Mouse (Mus musculus) hindbrain, embryonic 14.5 days (tissue): ENCODE data around the gene Cryba1. TPM values are rescaled to one million over a fixed set of nuclear protein-coding genes. Genes with fewer than 3 reads are reported as not detected.
"Not testable (repeated sequence)": the region's sequence is repeated elsewhere in the genome, so short reads cannot be mapped to it uniquely, and the experiment has no call there.

Experiments used
- ATAC-seq: fragments of 200-750 bp; cut with Nextera tagmentation; 2 replicates; pipeline ENCODE4 v1.8.0; 2017; ENCODE audit warnings: moderate number of reproducible peaks, mild to moderate bottlenecking, moderate TSS enrichment, moderate library complexity; ENCODE audit not compliant: low FRiP score
- DNase-seq: peaks from one replicate; pipeline ENCODE4 v3.0.0-alpha.2; 2015; ENCODE audit warnings: low spot score
- H3K27ac ChIP-seq: fragments of 300-500 bp; sonication (generic); 2 replicates; pipeline ENCODE4 v1.5.1; 2014; ENCODE audit warnings: mild to moderate bottlenecking, moderate library complexity
- H3K27me3 ChIP-seq: fragments of 300-500 bp; sonication (generic); 2 replicates; pipeline ENCODE4 v1.6.1; 2014; ENCODE audit warnings: mild to moderate bottlenecking, low read length, mixed read lengths; ENCODE audit not compliant: control insufficient read depth, insufficient read depth
- H3K36me3 ChIP-seq: fragments of 300-500 bp; sonication (generic); replicated peaks from 2 replicates; pipeline ENCODE4 v1.6.1; 2014; ENCODE audit not compliant: control insufficient read depth, insufficient read depth
- H3K4me1 ChIP-seq: fragments of 300-500 bp; sonication (generic); replicated peaks from 2 replicates; pipeline ENCODE4 v1.6.1; 2014; ENCODE audit warnings: antibody characterized with exemption, low read length, mixed read lengths; ENCODE audit not compliant: control insufficient read depth, insufficient read depth
- H3K4me2 ChIP-seq: fragments of 300-500 bp; sonication (generic); replicated peaks from 2 replicates; pipeline ENCODE4 v1.6.1; 2014; ENCODE audit warnings: mild to moderate bottlenecking, moderate library complexity
- H3K4me3 ChIP-seq: fragments of 300-500 bp; sonication (generic); replicated peaks from 2 replicates; pipeline ENCODE4 v1.5.1; 2014; ENCODE audit warnings: mild to moderate bottlenecking, low read length
- H3K9ac ChIP-seq: fragments of 300-500 bp; sonication (generic); 2 replicates; pipeline ENCODE4 v1.6.1; 2014
- H3K9me3 ChIP-seq: fragments of 300-500 bp; sonication (generic); 2 replicates; pipeline ENCODE4 v1.6.1; 2016; ENCODE audit warnings: low read length; ENCODE audit not compliant: control insufficient read depth
- WGBS: fragments of 180-500 bp; shearing (Covaris S2); extraction: QIAGEN DNeasy Blood & Tissue Kit; methylation state at CpG from one replicate; pipeline ENCODE4 v1.1.7; 2014; 5-methylcytosine and 5-hydroxymethylcytosine counted together
- polyA plus RNA-seq: library from polyadenylated mRNA; unstranded; fragments of >200 nt; fragmentation: Nextera tagmentation; extraction: Ambion mirVana; gene quantifications from 2 replicates; pipeline ENCODE4 v1.2.1, GENCODE M21; 2014

Gene Cryba1
- polyA plus RNA-seq, 1 experiment from 2014 or later = 0.62 TPM

GRCm38 (mm10) chr11:77762783-77763672 lies 37.9 kb upstream of the Cryba1 start, which contains the start of gene Myo18a:
Gene Myo18a (plus strand): TSS chr11:77763246.
- no peaks in the 10 kb centered on the region for H3K9me3 ChIP-seq
- peak within 1 kb of the TSS; percentile 94 for H3K27ac ChIP-seq
- DNase-seq (peak; percentile 94), ATAC-seq (peak; percentile 83)
- H3K4me2 ChIP-seq = peak within 1 kb of the TSS; percentile 84
- peaks cover 39% of the 10 kb centered on the region for H3K4me1 ChIP-seq
- H3K9ac ChIP-seq = peak within 1 kb of the TSS; percentile 98
- no peaks in the 10 kb centered on the region for H3K27me3 ChIP-seq
- peak within 1 kb of the TSS; percentile 96 for H3K4me3 ChIP-seq
- WGBS = 2% methylated on average over 73 of the region's 79 CpGs
- no peaks in the 10 kb centered on the region for H3K36me3 ChIP-seq

DNA sequence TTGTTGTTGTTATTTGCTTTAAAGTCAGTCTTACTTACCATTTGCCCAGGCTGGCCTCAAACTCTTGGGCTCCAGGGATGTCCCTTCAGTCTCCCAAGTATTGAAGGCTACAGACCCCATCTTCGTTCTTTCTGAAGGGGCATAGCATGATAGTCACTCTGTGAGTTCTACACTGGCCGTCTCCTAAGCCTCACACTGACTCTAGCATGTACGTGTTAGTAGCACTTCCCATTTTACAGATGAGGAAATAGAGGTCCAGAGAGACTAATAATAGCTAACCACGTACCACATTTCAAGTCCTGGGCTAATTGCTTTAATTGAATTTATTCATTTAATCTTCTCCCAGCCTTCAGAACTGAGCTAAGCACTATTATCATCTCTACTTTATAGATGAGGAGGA lies 34.9 kb upstream of the Cryba1 start:
- Histone ChIP-seq H3K27ac (no peak overlapping the region), H3K4me2 (no peak overlapping the region), H3K4me1 (peaks cover 17% of the 10 kb centered on the region), H3K36me3 (no peaks in the 10 kb centered on the region), H3K9me3 (no peaks in the 10 kb centered on the region), H3K9ac (no peak overlapping the region), H3K4me3 (no peak overlapping the region), H3K27me3 (no peaks in the 10 kb centered on the region)
- no peak for ATAC-seq
- DNase-seq = no peak
- WGBS = 92% methylated on average over 4 of the region's 4 CpGs

- ATAC-seq (no peak), DNase-seq (no peak)
- H3K4me3 ChIP-seq = no peak overlapping the region
- H3K27me3 ChIP-seq = no peaks in the 10 kb centered on the region
- H3K9ac ChIP-seq = no peak overlapping the region
- H3K27ac ChIP-seq = no peak overlapping the region
- H3K36me3 ChIP-seq = no peaks in the 10 kb centered on the region
- H3K4me1 ChIP-seq = no peaks in the 10 kb centered on the region
- 86% methylated on average over 3 of the region's 3 CpGs for WGBS
- H3K4me2 ChIP-seq = no peak overlapping the region
- no peaks in the 10 kb centered on the region for H3K9me3 ChIP-seq
Measured at GRCm38 (mm10) chr11:77753469-77753868, 28.4 kb upstream of the Cryba1 start.

GRCm38 (mm10) chr11:77752525-77752924 lies 27.4 kb upstream of the Cryba1 start:
- Histone ChIP-seq H3K27me3 (no peaks in the 10 kb centered on the region), H3K4me1 (no peaks in the 10 kb centered on the region), H3K36me3 (no peaks in the 10 kb centered on the region), H3K27ac (no peak overlapping the region), H3K9me3 (no peaks in the 10 kb centered on the region), H3K9ac (no peak overlapping the region), H3K4me3 (no peak overlapping the region), H3K4me2 (no peak overlapping the region)
- 82% methylated on average over 5 of the region's 5 CpGs for WGBS
- ATAC-seq (no peak), DNase-seq (no peak)

GRCm38 (mm10) chr11:77748996-77749395 lies 23.9 kb upstream of the Cryba1 start:
- WGBS = 83% methylated on average over 5 of the region's 5 CpGs
- no peak overlapping the region for H3K4me2 ChIP-seq
- no peaks in the 10 kb centered on the region for H3K4me1 ChIP-seq
- no peak overlapping the region for H3K4me3 ChIP-seq
- DNase-seq (no peak), ATAC-seq (no peak)
- no peak overlapping the region for H3K9ac ChIP-seq
- no peak overlapping the region for H3K27ac ChIP-seq
- H3K9me3 ChIP-seq = no peaks in the 10 kb centered on the region
- no peaks in the 10 kb centered on the region for H3K27me3 ChIP-seq
- no peaks in the 10 kb centered on the region for H3K36me3 ChIP-seq

GRCm38 (mm10) chr11:77747103-77747502 lies 22.0 kb upstream of the Cryba1 start:
- H3K4me1 ChIP-seq, H3K9me3 ChIP-seq, H3K9ac ChIP-seq, H3K27ac ChIP-seq, ATAC-seq, H3K4me3 ChIP-seq, DNase-seq, H3K4me2 ChIP-seq, H3K27me3 ChIP-seq, H3K36me3 ChIP-seq: not testable (repeated sequence)
- WGBS = 93% methylated on average over 13 of the region's 15 CpGs

DNA sequence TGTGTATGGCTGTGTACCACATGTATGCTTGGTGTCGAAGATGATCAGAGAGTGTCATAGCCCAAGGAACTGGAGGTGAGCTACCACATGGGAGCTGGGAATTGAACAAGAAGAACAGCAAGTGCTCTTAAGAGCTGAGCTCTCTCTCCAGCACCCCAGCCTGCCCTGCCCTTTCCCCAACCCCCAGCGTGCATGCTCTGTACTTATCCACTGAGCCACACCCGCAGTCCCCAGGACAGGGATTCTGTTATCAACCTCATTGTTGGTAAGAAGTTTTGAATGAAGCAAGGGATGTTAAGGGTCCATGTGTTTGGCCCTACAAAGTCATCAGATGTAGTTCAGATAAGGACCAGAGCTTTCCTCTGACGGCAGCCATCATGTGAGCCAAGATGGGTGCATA lies 21.6 kb upstream of the Cryba1 start:
- Histone ChIP-seq H3K9ac (no peak overlapping the region), H3K27ac (no peak overlapping the region), H3K9me3 (no peaks in the 10 kb centered on the region), H3K27me3 (no peaks in the 10 kb centered on the region), H3K4me1 (no peaks in the 10 kb centered on the region), H3K4me3 (no peak overlapping the region), H3K4me2 (no peak overlapping the region), H3K36me3 (no peaks in the 10 kb centered on the region)
- no peak for DNase-seq
- ATAC-seq = no peak
- WGBS = 93% methylated on average over 4 of the region's 4 CpGs

DNA sequence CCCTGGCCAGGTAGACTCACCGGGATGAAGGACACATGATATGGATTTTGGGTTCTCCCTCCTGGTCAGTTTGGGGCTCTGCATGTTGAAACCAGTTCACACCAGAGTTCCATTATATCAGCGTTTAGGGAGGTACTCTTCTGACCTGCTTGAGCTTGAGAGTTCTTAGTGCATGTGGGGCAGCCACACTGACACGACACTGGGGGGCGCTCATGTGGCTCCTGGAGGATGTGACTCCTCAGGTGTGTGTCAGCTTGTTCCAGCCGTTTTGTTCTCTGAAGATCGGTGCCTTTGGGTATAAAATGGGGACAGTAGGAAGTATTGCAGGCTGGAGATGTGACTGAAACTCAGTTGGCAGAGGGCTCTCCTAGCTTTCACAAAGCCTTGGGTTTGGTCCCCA lies 18.9 kb upstream of the Cryba1 start:
- no peaks in the 10 kb centered on the region for H3K36me3 ChIP-seq
- no peak overlapping the region for H3K4me3 ChIP-seq
- 35% methylated on average over 6 of the region's 6 CpGs for WGBS
- H3K4me1 ChIP-seq = no peaks in the 10 kb centered on the region
- no peak for ATAC-seq
- DNase-seq = no peak
- H3K27me3 ChIP-seq = no peaks in the 10 kb centered on the region
- no peaks in the 10 kb centered on the region for H3K9me3 ChIP-seq
- H3K9ac ChIP-seq = no peak overlapping the region
- H3K4me2 ChIP-seq = no peak overlapping the region
- no peak overlapping the region for H3K27ac ChIP-seq

DNA sequence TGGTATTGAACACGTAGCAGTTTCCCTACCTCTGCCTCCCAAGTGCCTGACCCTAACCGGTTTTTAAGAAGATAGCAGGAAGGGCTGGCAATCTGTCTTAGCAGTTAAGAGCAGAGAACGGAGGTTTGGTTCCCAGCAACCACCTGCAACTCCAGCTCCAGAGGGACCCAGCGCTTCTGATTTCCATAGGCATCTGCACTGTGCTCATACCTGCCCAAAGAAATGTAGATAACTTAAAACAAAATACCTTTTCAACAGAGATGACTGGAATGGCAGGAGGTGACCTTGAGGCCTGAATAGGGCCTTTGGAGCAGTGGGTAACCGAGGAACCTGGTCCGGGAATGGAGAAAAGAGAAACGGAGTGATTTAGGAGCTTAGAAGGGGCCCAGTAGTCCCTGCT lies 13.5 kb upstream of the Cryba1 start:
- 47% methylated on average over 7 of the region's 7 CpGs for WGBS
- no peak for ATAC-seq
- H3K4me2 ChIP-seq = no peak overlapping the region

More for the DNA sequence above, 13.5 kb upstream of the Cryba1 start:
- no peak overlapping the region for H3K9ac ChIP-seq
- DNase-seq = no peak
- no peaks in the 10 kb centered on the region for H3K9me3 ChIP-seq
- no peak overlapping the region for H3K27ac ChIP-seq
- no peak overlapping the region for H3K4me3 ChIP-seq
- no peaks in the 10 kb centered on the region for H3K36me3 ChIP-seq
- H3K4me1 ChIP-seq = no peaks in the 10 kb centered on the region
- H3K27me3 ChIP-seq = no peaks in the 10 kb centered on the region
